Mouse (Mus musculus): ENCODE measurements around the gene Defb22.
A peak's percentile ranks its signal among the peaks of the same experiment; 100 is the strongest.

- TF ChIP-seq POLR2A (IDR thresholded peaks at IDR 0.05; ENCODE audit: low read depth, low read length): no peak
- TF ChIP-seq CTCF (conservative IDR thresholded peaks at IDR 0.05; ENCODE audit: insufficient read depth, insufficient read length, low read depth, low read length): peak; percentile 82
Observed at GRCm38 (mm10) chr2:152436983-152437860, 52.7 kb downstream of the Defb22 start.

Measured in kidney, adult 2 months (tissue).